Mouse (Mus musculus): ENCODE measurements around the gene Osbpl5.
"Not testable (repeated sequence)": the region's sequence is repeated elsewhere in the genome, so short reads cannot be mapped to it uniquely, and the experiment has no call there.

GRCm38 (mm10) chr7:143680836-143681235 is 75.9 kb downstream of the Osbpl5 start:
- not testable (repeated sequence) for TF ChIP-seq ZC3H11A (IDR thresholded peaks at IDR 0.05; ENCODE audit: borderline replicate concordance, low read depth, low read length); MAFK (IDR thresholded peaks at IDR 0.05; ENCODE audit: insufficient read depth, low read depth, low read length); ZNF384 (IDR thresholded peaks at IDR 0.05; ENCODE audit: low read depth, low read length); CHD2 (IDR thresholded peaks at IDR 0.05; ENCODE audit: low read depth, low read length); HCFC1 (IDR thresholded peaks at IDR 0.05; ENCODE audit: borderline replicate concordance, insufficient read depth, low read length)

All from ES-E14 (cell line).